Mouse (Mus musculus): ENCODE measurements at regions not wholly inside any gene's neighbourhood (a gene's known extent, or its start where the extent isn't known, plus 50 kb on each side); places are given as distances from the start of the nearest gene placed in this dataset.

GRCm38 (mm10) chr2:92523321-92523895, 63.1 kb upstream of the Slc35c1 start:
- WGBS (ENCODE audit: insufficient replicate concordance) = 60% methylated on average over 13 of the region's 13 CpGs
- ATAC-seq = no peak
- Histone ChIP-seq H3K9ac (no peak overlapping the region), H3K36me3 (no peaks in the 10 kb centered on the region), H3K4me1 (no peaks in the 10 kb centered on the region), H3K4me3 (no peak overlapping the region), H3K27ac (no peak overlapping the region), H3K4me2 (no peak overlapping the region), H3K9me3 (replicated peaks) (no peaks in the 10 kb centered on the region), H3K27me3 (replicated peaks) (0 out of 2 replicates have a peak, but pooled peaks cover 9% of the 10 kb centered on the region)

DNA sequence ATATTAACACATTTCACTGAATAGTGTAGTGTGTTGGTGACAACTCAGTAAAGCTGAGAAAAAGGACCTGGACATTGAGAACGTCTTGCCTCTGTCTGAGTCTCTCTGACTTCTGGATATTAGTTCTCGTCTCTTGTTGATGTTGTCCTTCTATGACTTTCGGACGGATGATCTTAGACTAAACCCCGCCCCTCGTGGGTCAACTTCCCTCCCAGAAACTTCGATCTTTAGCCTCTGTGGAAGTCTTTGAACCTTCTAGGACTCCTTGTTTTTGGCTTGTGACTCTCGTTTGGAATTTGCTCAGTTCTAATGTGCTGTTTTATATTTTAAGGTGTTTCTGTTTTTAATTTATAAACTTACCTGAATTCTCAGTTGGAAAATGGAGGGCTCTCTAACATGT, 61.2 kb upstream of the Slc35c1 start:
- Histone ChIP-seq H3K36me3 (no peaks in the 10 kb centered on the region), H3K4me1 (no peaks in the 10 kb centered on the region), H3K27ac (no peak overlapping the region), H3K27me3 (replicated peaks) (no peaks in the 10 kb centered on the region), H3K9ac (no peak overlapping the region), H3K4me3 (no peak overlapping the region), H3K4me2 (no peak overlapping the region), H3K9me3 (replicated peaks) (no peaks in the 10 kb centered on the region)
- 63% methylated on average over 8 of the region's 8 CpGs for WGBS (ENCODE audit: insufficient replicate concordance)
- ATAC-seq = no peak

- Histone ChIP-seq H3K4me3 (no peak overlapping the region), H3K27me3 (replicated peaks) (no peaks in the 10 kb centered on the region), H3K36me3 (no peaks in the 10 kb centered on the region), H3K9me3 (replicated peaks) (no peaks in the 10 kb centered on the region), H3K27ac (no peak overlapping the region), H3K9ac (no peak overlapping the region), H3K4me1 (no peaks in the 10 kb centered on the region), H3K4me2 (no peak overlapping the region)
- 80% methylated on average over 8 of the region's 8 CpGs for WGBS (ENCODE audit: insufficient replicate concordance)
- ATAC-seq = no peak
Measured at GRCm38 (mm10) chr2:92519396-92519795, 59.1 kb upstream of the Slc35c1 start.

- WGBS (ENCODE audit: insufficient replicate concordance) = 65% methylated on average over 8 of the region's 8 CpGs
- Histone ChIP-seq H3K4me2 (no peak overlapping the region), H3K27me3 (replicated peaks) (no peaks in the 10 kb centered on the region)
Measured at GRCm38 (mm10) chr2:92518891-92519290, 58.6 kb upstream of the Slc35c1 start.

GRCm38 (mm10) chr2:92514961-92515360, 54.6 kb upstream of the Slc35c1 start:
- Histone ChIP-seq H3K4me2 (no peak overlapping the region), H3K4me1 (no peaks in the 10 kb centered on the region), H3K27me3 (replicated peaks) (0 out of 2 replicates have a peak, but pooled peaks cover 7% of the 10 kb centered on the region), H3K9ac (no peak overlapping the region), H3K4me3 (no peak overlapping the region), H3K9me3 (replicated peaks) (no peaks in the 10 kb centered on the region), H3K36me3 (no peaks in the 10 kb centered on the region), H3K27ac (no peak overlapping the region)
- 43% methylated on average over 6 of the region's 6 CpGs for WGBS (ENCODE audit: insufficient replicate concordance)
- ATAC-seq = no peak

More at GRCm38 (mm10) chr2:92518891-92519290, 58.6 kb upstream of the Slc35c1 start:
- no peak for ATAC-seq
- Histone ChIP-seq H3K4me1 (no peaks in the 10 kb centered on the region), H3K9me3 (replicated peaks) (no peaks in the 10 kb centered on the region), H3K27ac (no peak overlapping the region), H3K4me3 (no peak overlapping the region), H3K36me3 (no peaks in the 10 kb centered on the region), H3K9ac (no peak overlapping the region)

- WGBS (ENCODE audit: insufficient replicate concordance) = 55% methylated on average over 6 of the region's 6 CpGs
- Histone ChIP-seq H3K4me3 (no peak overlapping the region), H3K4me1 (no peaks in the 10 kb centered on the region), H3K27ac (no peak overlapping the region), H3K9ac (no peak overlapping the region), H3K4me2 (no peak overlapping the region), H3K36me3 (no peaks in the 10 kb centered on the region), H3K27me3 (replicated peaks) (0 out of 2 replicates have a peak, but pooled peaks cover 7% of the 10 kb centered on the region), H3K9me3 (replicated peaks) (no peaks in the 10 kb centered on the region)
- no peak for ATAC-seq
Measured at GRCm38 (mm10) chr2:92511771-92512744, 51.7 kb upstream of the Slc35c1 start.
